Mouse (Mus musculus): ENCODE measurements at regions not wholly inside any gene's neighbourhood (a gene's known extent, or its start where the extent isn't known, plus 50 kb on each side); places are given as distances from the start of the nearest gene placed in this dataset.
A peak's percentile ranks its signal among the peaks of the same experiment; 100 is the strongest.

DNA sequence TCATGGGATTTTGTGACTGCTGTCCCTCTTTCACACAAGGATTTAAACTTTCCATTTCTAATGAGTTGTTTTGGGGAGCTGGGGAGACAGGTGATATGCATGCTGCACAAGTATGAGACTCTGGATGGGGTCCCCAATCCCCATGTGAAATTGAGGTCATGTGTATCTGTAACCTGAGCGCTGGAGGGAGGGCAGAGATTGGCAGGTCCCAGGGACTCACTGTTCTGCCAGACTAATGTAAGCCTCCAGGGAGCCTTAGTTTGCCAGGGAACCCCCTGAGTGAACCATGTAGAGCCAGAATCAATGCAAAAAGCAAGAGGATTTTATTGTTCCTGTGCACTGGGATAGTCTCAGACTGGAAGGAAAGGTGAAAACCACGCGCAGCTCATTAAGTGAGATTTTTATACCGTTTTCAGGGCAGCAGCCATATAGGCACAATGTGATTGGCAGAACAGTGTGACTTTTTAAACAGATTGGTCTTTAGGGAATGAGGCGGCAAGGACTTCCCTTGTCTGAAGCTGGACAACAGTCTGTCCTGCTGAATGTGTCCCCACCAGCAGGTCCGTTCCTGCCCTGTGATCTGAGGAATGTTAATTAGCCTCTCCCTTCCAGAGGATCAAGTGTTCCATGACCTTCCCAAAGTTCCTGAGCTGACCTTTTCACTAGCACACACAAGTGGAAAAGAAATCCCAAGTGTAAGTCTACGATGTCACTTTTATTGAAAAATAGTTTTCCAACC, 59.9 kb upstream of the Oxgr1 start:
- no peak for DNase-seq (ENCODE audit: low spot score in 2 of 2)
- intact Hi-C loops (cut with DNase I) = no loop called here

GRCm38 (mm10) chr14:120102749-120103142, 60.5 kb upstream of the Oxgr1 start:
- DNase-seq (ENCODE audit: low spot score in 2 of 2) = no peak
- intact Hi-C loops (cut with DNase I) = no loop called here

GRCm38 (mm10) chr14:120109846-120110245, 67.6 kb upstream of the Oxgr1 start:
- intact Hi-C loops (cut with DNase I) = no loop called here
- DNase-seq (ENCODE audit: low spot score in 2 of 2) = no peak

DNA sequence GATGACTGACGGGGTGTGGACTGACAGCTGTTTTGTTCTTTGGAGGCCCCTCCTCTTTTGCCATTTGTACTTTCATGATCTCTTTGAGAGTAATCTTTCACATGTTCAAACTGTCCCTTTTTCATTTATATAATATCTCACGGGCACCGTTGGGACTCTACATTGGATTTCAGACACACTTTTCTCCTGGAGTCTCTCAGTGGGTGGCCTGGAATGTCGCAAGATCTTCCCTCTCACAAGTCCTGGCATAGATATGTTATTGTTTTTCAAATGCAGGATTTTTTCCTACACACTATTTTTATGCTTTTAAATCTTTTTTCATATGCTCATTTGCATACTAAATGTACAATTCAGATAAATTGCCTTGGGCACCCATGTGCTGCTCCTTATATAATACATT, 71.1 kb upstream of the Oxgr1 start:
- DNase-seq (ENCODE audit: low spot score in 2 of 2) = no peak
- intact Hi-C loops (cut with DNase I) = no loop called here

GRCm38 (mm10) chr14:120118582-120118981, 76.3 kb upstream of the Oxgr1 start:
- DNase-seq (ENCODE audit: low spot score in 2 of 2) = no peak
- intact Hi-C loops (cut with DNase I) = no loop called here

- peak; percentile 66 to 69 for DNase-seq (ENCODE audit: low spot score in 2 of 2)
Measured at GRCm38 (mm10) chr14:120119094-120119501, 76.9 kb upstream of the Oxgr1 start.

DNA sequence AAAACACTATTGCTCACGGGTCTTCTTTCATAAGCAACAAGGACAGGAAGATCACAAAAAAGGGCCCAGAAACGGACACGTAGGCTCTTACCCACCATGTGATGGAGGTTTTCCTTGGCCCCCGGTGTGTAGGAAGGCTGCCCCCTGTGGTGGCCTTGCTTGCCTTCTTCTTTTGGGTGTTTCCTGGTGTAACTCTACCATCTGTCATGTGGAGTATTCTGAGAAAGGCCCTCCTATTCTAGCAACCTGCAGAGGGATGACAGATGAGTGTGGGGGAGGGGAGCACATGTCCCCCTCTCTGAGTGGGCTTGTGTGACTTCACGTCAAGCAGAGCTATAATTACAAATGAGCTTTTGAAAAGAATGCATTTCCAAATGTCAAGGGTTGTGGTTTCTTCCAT, 77.3 kb upstream of the Oxgr1 start:
- intact Hi-C loops (cut with DNase I) = no loop called here
- DNase-seq (ENCODE audit: low spot score in 2 of 2) = peak in 1 of 2 experiments; percentile 23

More at GRCm38 (mm10) chr14:120119094-120119501, 76.9 kb upstream of the Oxgr1 start:
- intact Hi-C loops (cut with DNase I) = no loop called here

DNA sequence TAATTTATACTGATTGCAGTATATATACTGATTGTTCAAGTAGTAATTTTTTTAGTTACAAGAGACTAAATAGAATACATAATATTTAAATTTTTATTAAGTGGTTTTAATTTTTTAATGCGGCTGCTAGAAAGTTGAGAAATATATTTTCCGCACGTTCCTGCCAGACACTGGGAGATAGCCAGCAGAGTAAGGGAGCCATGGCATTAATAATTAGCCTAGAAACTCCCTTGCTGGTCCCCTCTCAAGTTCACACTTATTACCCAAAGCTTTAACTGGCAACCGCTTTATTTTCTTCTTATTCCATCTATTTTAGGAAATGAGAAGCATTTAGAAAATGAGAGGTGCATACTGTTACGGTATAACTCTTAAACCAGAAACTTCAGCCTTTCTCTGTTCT, 78.0 kb upstream of the Oxgr1 start:
- intact Hi-C loops (cut with DNase I) = no loop called here
- DNase-seq (ENCODE audit: low spot score in 2 of 2) = no peak

DNA sequence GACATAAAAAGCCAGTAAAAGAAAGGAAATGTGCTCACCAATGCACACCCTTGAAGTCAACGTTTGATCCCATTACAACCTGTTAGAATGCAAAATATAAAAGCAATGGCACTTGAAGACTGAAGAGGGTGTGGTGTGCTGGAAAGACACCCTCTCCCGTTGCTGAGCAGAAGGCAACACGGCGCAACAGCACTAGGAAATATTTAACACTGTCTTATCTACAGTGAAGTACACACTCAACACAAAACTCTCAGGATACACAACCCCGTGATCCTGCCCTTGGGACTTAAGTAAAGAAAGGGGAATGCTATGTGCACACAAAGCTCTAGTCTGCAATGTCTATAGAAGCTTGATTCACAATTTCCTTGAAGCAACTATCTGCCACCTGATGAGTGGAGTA, 83.1 kb upstream of the Oxgr1 start:
- DNase-seq (ENCODE audit: low spot score in 2 of 2) = no peak
- intact Hi-C loops (cut with DNase I) = no loop called here

DNA sequence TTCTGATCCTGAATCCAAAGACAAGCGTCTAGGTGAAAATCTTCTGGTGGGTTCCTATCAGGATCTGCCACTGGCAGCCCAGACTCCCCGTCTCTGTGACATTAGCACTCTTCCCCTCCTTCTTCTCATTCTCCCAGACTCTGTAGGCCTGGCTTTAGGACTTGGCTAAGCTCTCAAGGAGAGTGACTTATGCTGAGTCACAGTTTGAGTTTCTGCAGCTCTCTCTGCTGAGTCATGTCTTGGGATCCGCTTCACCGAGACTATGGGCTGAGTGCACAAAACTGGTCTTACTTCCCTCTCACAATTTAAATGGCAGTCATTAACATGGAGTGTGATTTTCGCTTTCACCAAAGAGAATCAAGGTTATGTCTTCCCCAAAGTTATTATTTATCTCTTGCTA, 85.2 kb upstream of the Oxgr1 start:
- no peak for DNase-seq (ENCODE audit: low spot score in 2 of 2)
- intact Hi-C loops (cut with DNase I) = no loop called here

- intact Hi-C loops (cut with DNase I) = loop anchor here (5.0 kb wide), 2 partner anchors 128 to 343 kb away; partner anchors contain the start of gene Rap2a
- DNase-seq (ENCODE audit: low spot score in 2 of 2) = peak; percentile 50 to 54
Measured at GRCm38 (mm10) chr14:120134346-120135008, 92.2 kb upstream of the Oxgr1 start.

- DNase-seq (ENCODE audit: low spot score in 2 of 2) = no peak
Measured at GRCm38 (mm10) chr14:120135198-120135597, 93.0 kb upstream of the Oxgr1 start.

GRCm38 (mm10) chr14:120136736-120137135, 94.5 kb upstream of the Oxgr1 start:
- intact Hi-C loops (cut with DNase I) = loop anchor here (2.0 to 5.0 kb wide), 3 partner anchors 126 to 341 kb away; partner anchors contain the start of gene Rap2a
- DNase-seq (ENCODE audit: low spot score in 2 of 2) = peak; percentile 73 to 82

More at GRCm38 (mm10) chr14:120135198-120135597, 93.0 kb upstream of the Oxgr1 start:
- intact Hi-C loops (cut with DNase I) = loop anchor here (5.0 kb wide), 2 partner anchors 127 to 342 kb away; partner anchors contain the start of gene Rap2a

DNA sequence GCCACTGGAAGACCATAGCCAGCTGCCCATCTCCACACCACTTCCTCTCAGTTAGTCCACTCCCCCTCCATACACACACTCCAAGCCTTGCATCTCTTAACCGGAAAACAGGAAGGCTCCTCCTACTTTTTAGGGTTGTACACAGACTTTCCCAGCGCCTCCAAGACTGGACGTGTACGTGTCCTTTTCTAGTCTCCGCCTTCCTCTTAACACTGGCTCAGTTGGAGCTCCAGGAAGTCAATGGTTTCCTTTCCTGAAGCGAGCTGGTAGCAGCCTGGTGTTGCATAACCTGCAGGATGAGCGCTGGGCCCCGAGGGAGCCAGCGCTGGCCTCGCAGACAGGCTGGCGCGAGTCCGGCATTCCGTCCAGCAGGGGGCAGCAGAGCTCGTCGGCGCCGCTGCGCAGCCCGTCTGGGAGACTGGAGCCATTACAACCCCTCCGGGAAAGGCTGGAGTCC, 95.5 kb upstream of the Oxgr1 start:
- intact Hi-C loops (cut with DNase I) = loop anchor here (2.0 to 5.0 kb wide), 4 partner anchors 125 to 340 kb away; partner anchors contain the start of gene Rap2a
- DNase-seq (ENCODE audit: low spot score in 2 of 2) = peak; percentile 93

GRCm38 (mm10) chr14:120138546-120138945, 96.3 kb upstream of the Oxgr1 start:
- intact Hi-C loops (cut with DNase I) = loop anchor here (2.0 to 5.0 kb wide), 3 partner anchors 124 to 339 kb away; partner anchors contain the start of gene Rap2a
- DNase-seq (ENCODE audit: low spot score in 2 of 2) = no peak

- no peak for DNase-seq (ENCODE audit: low spot score in 2 of 2)
- intact Hi-C loops (cut with DNase I) = loop anchor here (2.0 to 5.0 kb wide), 3 partner anchors 123 to 338 kb away; partner anchors contain the start of gene Rap2a
Measured at GRCm38 (mm10) chr14:120139256-120139655, 97.0 kb upstream of the Oxgr1 start.

- DNase-seq (ENCODE audit: low spot score in 2 of 2) = no peak
- intact Hi-C loops (cut with DNase I) = loop anchor here (2.0 to 5.0 kb wide), 3 partner anchors 123 to 338 kb away; partner anchors contain the start of gene Rap2a
Measured at GRCm38 (mm10) chr14:120139671-120140071, 97.4 kb upstream of the Oxgr1 start.

DNA sequence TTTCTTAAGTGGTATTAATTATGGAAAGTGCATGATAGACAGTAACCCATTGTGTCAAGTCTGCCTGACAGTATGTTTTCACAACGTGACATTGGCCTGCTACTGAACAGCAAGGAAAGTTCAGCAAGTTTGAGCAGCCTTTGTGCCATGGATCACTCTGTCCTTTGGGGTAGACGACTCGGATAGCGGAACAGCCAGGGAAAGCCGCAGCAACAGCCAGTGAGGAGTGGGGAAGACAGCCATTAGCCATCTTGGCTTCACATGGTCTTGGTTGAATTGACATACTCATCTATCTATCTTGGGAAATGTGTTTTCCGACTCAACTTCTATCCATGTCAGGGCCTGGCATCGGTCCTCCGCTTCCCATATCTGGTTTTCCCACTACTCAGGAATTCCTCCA, 98.0 kb upstream of the Oxgr1 start:
- intact Hi-C loops (cut with DNase I) = no loop called here

DNA sequence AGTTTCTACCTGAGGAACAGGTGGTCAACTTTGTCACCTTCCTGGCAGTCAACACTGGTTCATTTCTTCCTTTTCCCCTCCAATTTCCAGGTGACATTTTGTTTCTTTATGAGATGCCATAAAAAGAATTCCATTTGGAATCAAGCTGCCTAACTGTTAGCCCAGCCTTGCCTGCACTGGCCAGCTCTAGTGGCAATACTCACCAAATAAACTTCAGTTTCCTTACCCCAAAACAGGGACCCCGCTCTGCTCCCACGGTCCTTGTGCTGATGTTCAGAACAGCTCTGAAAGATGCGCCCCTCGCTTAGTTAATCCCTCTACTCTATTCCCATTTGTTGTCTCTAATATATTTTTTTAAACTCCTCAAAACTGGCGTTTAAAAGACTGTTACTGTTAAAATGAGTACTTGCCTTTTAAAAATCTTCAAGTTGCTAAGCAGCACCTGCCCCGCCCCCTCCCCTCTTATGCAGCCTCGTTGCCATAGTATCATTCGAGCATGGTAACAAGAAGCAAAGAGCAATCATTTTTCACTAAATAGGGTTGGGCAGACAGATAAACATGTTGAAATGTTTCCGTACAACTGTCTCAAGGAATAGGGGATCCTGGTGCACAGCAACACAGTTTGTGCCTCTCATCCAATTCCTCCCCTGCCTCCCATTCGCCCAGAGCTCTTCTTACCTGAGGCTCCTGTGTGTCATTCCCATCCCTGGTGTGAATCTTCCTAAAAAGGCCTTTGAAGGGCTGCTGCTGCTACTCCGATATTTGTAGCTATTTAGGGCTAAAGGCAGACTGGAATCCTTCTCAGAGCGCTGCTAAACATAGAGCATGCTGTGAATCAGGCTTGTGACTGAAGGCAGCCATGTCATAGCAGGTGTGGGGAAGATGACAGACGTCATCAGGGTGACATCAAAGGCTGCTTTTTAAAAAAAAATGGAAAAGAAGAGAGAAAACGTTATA, 98.8 kb upstream of the Oxgr1 start:
- intact Hi-C loops (cut with DNase I) = no loop called here
- peak in 1 of 2 experiments; percentile 21 for DNase-seq (ENCODE audit: low spot score in 2 of 2)

More for the DNA sequence above, 98.0 kb upstream of the Oxgr1 start:
- DNase-seq (ENCODE audit: low spot score in 2 of 2) = no peak

Measured in left cerebral cortex, postnatal 36 days (tissue).